Mouse (Mus musculus): Measurements from ENCODE around the gene Mbl1.

Gene Mbl1

DNA sequence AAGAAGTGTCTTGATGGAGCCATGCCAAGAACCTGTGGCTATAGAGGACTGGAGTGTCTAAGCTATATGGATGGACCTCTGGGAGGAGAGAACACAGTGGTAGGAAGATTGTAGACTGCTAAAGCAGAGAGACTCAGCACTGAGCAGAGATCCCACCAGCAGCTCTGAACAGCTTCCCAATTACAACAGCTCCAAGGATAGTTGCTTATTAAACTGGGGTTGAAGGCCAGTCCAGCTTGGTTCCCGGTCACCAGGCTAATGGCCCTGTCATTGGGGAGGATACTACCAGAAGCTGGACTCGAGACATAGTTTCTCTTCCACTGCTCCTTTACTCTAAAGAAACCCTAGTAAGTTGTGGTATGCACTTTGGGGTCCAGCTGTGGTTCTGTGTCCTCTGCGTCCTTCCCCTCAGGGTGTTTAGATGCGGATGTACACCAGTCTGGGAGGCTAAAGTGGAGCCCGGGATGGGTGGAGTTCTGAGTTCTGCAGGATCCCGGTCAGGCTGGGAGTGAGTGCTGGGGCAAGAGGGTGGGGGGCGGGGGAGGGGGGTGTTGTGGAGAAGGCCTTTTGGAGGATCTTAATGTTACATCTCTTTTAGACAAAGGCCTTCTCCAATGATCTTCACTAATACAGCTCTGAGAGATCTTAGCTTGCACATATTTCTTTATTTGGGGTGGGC, at the start of gene Mbl1:
Mbl1 (plus strand) TSS at position 239 of the 679 bp plus-strand sequence.
- no peak for DNase-seq (ENCODE audit: low read depth)

DNA sequence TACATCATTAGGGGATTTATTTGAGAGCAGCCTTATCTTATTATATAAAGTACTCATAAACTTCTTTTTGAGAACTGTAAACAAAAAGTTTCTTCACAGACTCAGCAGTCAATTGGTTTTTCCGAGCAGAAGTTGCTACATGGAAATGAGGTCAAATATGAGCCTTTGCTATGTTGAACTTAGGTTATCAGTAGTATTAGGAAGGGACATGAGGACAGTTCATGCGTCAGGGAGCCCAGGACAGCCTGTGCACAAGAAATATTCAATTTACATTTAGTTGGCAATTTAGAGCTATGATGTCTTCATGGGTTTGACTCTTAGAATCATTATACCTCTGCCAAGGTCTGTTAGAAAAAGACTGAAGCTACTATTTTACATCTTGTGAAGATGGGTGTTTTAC, 49.0 kb upstream of the Mbl1 start:
- no peak for DNase-seq (ENCODE audit: low read depth)

DNA sequence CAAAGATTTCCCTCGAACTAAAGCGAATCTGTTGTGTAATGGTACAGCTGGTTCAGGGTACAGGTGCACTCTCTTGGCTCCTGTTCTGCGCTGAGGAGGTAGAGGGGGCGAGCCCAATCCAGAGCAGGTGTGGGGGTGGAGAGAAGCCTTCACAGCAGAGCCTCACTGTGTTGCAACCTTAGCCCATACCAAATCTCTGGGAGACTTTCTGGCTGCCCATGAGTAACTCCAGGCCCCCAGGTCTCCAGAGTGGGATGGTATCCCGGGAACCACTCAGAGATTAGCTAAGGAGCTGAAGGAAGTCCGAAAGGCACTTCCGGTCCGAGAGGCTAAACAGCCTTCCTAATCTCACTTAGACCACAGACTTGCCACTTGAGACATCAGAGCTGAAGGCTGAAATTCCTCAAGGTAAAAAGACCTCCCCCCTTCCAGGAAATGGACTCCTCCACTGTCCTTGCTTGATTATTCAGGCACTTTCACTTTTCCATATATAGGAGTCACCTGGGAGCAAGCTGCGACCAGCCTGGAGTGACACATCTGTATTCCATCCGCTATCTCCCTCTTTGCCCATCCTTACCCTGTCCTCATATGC, 46.3 kb upstream of the Mbl1 start, which contains the start of gene Mat1a:
Mat1a (plus strand) TSS at position 183 of the 592 bp plus-strand sequence.
- DNase-seq (ENCODE audit: low read depth): no peak

DNA sequence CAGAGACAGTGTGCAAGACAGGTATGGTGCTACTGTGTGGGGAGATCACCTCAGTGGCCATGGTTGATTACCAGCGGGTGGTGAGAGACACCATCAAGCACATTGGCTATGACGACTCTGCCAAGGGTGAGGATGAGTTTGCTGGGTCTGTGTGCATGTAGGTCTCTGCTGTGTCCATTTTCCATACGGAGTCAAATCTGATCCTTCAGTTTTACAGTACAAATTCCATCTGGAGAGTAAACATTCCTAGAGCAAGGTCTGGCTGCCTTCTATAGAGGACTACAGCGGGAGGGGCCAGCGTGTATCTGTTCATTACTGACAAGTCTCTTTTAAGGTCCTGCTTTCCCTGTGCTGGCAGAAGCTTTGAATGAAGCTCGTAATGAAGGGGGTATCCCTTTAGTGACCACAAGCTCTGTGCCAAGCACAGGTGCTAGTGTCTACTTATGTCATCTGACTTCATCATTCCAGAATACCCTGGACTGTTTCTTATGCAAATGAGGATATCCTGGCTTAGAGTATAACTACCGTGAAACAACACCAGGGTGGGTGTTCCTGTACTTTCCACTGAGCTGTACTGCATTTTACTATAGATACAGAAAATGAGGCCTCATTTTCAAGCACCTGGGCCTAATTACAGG, 40.1 kb upstream of the Mbl1 start:
- DNase-seq (ENCODE audit: low read depth): no peak

DNA sequence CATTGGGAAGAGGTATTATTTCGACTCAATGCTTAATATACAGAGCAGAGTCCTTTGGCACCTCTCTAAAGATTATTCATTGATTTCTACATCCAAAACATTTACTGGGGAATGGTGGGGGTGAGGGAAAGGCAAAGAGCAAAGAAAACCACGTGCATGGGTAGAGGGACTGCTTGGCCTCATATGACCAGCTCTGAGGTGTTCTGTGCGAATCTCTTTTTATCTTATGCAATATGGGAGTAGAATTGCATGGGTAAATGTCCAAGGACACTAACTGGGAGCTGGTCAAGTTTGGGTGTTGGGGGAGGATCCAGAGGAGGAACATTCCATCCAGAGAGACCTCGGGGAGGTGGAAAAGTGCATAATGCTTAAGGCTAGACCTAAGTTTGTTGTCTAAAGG, 38.3 kb upstream of the Mbl1 start:
- DNase-seq (ENCODE audit: low read depth): no peak

DNA sequence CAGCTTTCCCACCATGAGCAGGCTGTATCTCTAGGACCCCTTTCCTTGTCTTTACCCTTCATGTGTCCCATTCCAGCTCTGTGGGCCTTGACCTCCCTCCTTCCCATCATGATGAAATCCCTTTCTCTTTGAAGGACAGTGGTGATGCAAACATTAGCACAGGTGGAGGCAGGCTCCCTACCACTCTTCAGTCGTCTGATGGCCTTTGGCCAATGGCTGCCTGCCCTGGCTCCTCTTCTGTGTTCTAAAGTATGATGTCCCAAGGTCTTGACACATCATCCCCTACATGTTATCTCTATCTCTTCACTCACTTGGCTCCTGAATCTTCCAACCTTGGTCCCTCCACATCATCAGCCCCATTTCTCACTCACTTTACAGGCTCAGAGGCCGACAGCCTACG, 35.0 kb upstream of the Mbl1 start:
- no peak for DNase-seq (ENCODE audit: low read depth)

DNA sequence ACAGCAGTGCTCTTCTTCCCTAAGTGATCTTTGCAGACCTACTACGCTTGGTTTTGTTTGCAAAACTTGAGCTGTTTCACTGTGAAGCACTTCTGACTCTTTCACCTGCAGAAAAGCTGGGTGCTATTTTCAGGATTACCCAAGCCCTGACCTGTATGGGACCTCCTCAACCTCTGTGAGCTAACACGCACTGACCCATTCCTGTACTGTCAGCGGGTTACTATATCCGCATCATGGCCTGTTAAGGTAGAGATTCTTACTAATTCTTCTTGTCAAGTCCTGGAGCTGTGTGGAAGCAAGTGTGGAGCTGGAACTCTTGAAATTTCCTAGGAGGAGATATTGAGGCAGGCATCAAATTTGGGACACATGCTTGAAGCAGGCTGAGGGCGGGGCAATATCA, 26.6 kb upstream of the Mbl1 start:
- no peak for DNase-seq (ENCODE audit: low read depth)

DNA sequence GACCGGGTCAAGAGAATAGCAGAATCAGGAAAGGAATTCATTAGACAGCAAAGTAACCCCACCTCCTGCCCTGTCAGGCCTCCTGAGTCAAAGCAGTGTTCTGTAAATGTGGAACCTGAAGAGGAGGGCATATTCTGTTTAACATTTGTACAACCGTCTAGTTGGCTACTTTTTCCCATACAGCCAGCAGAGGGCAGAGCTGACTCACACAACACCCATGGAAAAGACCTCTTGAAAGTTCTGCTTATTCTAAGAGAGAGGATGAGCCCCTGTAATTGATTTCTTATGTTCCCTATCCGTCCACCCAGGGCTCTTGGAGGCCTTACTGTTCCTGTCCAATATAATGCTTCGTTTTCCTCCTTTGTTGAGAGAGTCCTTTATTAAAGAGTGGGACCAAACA, 23.3 kb upstream of the Mbl1 start:
- no peak for DNase-seq (ENCODE audit: low read depth)

DNA sequence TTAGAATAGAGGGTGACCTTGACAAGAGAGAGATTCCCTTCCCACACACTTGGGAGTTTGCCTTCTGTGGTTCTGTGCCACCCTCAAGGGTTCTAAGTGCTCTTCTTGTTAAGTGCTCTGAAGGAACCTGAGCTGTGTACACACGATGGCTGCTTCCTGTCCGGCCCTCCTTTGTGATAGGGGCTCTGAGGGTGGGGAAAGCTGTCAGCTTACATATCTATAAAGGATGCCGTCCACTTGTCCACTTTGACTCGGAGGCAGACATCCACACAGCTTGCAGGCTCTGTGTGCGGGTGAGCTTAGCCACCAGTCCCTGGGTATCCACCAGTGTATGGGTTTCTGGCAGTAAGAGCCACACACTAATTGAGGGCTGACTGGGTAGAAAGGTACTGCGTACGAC, 19.7 kb upstream of the Mbl1 start, which contains the start of gene Sftpa1:
Sftpa1 (plus strand) TSS at position 243 of the 400 bp plus-strand sequence.
- DNase-seq (ENCODE audit: low read depth): no peak

DNA sequence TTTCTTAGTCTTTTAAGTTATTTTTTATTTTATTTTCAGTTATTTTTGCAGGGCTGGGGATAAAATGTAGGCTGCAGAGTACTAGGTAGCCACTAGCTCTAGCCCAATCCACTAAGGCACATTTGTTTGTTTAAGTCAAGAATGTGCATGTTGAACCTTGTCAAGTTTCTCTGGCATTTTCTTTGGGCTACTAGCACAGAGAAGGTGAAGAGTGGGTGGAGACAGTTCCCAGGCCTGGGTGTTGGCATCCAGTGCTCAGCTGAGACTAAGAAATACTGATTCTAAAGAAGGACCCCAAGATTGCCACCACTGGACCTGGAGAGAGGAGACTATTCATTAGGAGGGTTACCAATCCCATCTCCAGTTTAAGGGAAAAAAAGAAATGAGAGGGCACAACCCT, 14.3 kb upstream of the Mbl1 start:
- DNase-seq (ENCODE audit: low read depth): no peak

DNA sequence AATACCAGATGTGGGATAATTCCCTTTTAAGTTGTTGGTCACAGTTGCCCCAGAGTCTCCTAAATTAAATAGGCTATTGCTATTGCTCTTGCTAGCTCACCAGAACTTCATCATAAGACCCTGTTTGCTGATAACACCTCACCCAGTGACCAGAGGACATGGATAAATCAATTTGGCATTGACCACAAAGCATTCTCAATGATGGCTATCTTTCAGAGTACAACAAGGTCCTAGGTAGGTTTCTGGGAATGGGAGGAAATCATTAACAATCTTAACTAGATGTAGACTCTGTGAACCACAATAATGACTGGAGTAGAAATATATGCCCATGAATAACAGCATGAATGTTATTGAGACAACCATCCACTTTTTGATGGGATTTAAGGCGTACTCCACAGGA, 10.6 kb upstream of the Mbl1 start:
- no peak for DNase-seq (ENCODE audit: low read depth)

DNA sequence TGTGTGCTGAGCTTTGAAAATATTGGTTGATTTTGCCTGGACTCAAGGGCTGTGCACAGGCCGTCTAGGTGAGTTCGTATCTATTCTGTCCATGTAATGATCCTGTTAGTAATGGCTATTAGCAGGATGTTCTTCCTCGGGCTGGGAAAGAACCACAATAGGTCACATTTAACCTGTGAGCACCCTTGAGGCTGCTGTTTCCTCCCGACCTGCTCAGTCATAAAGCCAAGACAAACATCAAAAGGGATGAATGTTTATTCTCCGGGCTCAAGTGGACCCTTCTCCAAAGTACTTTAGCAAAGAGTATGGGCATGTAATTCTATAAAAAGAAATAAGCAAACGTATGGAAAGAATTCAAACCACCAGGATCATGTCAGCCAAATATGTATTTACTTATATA, 5.2 kb upstream of the Mbl1 start:
- no peak for DNase-seq (ENCODE audit: low read depth)

DNA sequence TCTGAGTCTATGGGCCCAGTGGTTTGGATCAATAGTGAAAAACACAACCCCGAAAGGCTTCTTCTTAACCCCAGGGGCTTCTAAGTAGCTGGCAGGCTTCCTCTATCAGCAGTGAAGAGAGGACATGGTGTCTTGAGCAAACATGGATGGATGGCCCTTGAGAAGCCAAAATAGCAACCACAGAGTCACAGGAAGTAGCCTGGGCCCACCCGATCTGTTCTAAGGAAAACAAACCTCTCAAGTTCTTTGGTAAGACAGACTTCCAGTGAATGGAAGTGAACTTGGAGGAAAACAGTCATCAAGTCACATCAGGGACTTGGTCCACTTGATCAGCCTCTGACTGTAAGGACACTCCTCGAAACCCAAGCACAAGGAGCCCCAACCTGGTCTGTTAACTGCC, 4.3 kb upstream of the Mbl1 start:
- DNase-seq (ENCODE audit: low read depth): no peak

DNA sequence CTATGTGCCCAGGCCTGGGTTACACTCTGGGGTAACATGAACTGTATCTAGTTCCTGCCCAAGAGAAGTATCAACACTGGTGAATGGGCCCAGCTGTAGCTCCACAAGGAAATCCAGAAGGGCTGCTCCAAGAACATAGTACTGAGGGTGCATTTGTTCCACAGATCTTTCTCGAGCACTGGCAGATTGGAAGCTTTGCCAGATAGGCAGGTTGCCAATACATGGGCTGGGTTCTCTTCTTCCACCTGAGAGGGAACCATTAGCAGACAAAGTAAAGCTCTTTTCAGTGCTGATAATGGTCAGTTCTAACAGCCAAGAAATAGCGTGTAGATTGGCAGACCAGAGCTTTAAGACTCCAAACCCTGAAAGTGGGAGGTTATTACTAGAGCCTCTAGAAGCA, 3.9 kb upstream of the Mbl1 start:
- no peak for DNase-seq (ENCODE audit: low read depth)

DNA sequence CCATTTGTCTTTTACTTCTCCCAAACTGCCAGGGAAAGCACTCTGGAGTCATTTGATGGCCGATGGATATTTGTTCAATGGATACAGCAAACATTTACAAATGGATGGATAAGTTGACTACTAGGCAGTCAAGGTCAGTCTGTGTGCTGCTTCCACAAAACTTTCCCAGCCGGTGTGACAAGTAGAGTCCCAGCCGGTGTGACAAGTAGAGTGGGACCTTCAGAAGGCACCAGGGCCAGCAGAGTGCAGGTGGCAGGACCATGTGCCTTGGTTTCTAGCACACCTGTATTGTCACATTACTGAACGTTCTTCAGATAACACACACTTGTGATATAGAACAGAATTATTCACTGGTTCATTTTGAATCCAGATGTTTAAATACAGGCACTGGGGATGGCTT, 8.8 kb downstream of the Mbl1 start:
- DNase-seq (ENCODE audit: low read depth): no peak

DNA sequence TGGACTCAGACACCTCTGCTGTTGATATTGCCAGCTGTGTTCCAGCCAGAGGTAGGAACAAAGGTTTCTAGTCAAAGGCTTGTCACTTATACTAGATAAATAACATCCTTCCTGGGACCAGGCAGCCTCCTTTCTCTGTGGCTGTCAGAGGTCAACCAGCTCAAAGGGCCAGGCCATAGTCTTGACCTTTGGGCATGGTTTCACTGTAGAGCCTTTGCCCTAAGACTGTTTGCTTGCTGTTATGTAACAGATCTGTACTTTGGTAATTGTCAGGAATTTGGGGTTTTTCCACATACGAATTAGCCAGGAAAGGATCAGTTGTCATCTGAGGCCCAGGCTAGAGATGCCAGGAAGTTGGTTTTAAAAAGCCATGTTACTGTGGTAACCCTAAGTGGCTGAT, 9.5 kb downstream of the Mbl1 start:
- no peak for DNase-seq (ENCODE audit: low read depth)

DNA sequence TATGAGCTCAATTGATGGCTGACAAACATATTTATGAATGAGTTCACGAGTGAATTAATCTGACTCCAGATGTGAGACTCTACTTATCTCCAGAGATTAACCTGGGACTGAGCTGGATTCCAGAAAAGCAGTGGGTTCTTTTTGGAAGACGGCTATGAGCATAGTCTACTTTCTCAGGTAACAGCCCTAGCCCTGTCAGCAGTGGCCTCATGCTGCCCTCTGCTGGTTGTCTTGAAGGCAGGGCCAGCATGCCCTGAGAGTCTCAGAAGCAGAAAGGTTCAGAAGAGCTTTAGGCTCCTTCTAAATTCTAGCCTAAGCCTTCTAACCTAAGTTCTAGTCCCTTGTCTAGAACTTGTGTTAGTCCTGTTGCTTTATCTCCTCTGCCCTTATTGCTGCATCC, 11.4 kb downstream of the Mbl1 start:
- DNase-seq (ENCODE audit: low read depth): no peak

DNA sequence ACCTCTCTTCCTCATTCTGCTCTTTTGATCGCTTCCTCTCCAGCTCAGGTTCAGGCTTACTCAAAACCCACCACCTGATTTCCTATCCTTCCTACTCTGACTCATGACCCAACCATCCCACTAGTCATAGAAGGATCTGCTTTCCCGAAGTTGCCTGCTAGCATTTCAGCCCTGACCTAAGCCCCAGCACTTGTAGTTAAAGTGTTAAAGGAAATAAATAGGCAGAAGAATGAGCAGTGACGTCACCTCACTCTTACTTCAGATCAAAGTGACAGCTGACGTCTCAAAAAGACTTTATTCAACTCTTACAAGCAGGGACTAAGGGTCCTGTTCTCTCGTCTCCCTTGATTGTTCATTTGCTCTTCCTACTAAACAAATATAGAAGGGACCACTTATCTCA, 16.0 kb downstream of the Mbl1 start:
- DNase-seq (ENCODE audit: low read depth): no peak

DNA sequence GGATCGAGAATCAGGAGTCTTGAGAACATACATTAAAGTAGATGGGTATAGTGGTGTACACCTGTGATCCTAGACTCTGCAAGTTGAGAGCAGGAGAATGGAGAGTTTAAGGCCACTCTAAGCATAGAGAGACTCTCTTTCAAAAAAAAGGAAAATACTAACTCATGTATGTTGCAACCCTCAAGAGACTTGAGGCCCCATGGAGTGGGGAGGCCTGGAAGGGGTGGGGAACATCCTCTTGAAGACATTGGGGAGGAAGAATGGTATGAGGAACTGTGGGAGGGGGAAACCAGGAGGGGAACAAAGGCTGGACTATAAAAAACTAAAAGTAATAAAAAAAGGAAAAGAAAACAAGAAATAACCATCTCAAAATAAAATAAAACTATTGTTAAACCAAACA, 17.3 kb downstream of the Mbl1 start:
- DNase-seq (ENCODE audit: low read depth): no peak

DNA sequence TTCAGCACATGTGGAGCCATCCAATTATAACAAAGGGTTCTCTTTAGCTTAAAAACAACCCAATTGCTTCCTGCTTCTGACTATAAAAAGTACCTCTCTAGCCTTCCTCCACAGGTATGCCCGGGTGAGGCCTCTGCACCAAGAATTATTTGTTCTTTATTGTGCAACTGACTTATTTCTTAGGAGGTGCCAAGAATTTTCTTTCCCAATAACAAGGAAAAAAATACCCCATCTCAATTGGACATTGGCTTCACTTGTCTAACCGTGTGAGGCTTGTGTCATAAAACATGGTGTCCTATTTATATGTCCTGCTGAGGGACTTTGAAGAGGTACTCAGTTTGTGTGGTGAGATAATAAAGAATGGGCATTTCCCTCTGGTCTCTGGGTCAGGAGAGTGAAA, 19.3 kb downstream of the Mbl1 start:
- no peak for DNase-seq (ENCODE audit: low read depth)

DNA sequence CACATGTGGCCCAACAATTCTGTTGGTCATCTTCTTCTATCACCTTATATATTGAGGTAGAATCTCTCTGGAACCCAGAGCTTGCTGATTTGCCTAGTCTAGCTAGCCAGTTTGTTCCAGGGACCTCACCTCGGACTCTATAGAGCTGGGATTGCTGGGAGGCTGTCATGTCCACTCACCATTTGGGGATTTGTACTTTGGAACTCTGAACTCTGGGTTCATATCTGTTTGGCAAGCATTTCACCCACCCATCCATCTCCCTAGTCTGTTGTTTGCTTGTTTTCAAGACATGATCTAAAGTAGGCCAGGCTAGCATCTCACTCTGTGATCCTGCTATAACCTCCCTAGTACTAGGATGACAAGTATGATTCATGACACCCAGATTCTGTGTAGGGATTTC, 23.5 kb downstream of the Mbl1 start:
- DNase-seq (ENCODE audit: low read depth): no peak

DNA sequence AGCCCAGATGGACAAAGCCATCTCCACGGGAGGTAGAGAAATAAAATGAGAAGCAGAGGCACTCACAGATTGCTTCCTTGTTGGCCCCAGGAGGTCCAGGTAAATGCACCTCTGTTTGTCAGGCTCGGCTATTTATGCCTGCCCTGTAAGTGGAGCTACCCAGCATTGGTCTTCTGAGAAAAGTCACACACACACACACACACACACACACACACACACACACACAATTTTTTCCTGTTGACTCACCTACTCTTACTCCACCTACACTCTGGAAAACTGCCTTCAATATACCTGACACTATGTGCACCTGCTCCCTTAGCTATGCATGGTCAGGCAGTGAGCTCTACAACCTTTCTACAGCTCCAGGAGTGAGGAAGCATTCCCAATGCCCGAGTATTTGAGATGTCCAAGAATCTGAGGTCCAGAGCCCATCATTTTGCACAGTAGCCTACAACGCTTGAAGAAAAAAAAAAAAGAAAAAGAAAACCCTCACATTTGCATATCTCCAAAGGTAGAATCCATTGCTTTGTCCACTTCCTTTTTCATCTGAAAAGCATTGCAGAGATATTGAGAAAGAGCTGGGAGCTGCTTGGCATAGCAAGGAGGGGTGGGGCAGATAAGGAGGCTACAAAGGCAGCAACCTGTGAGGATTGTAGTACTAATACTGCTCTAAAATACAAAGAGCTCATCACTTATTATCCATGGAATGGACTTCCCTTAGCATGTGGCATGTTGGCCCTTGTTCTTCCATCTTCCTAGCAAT, 34.0 kb downstream of the Mbl1 start, which contains the start of gene Sftpd:
Sftpd (minus strand) TSS at position 91 of the 763 bp plus-strand sequence.
- no peak for DNase-seq (ENCODE audit: low read depth)

DNA sequence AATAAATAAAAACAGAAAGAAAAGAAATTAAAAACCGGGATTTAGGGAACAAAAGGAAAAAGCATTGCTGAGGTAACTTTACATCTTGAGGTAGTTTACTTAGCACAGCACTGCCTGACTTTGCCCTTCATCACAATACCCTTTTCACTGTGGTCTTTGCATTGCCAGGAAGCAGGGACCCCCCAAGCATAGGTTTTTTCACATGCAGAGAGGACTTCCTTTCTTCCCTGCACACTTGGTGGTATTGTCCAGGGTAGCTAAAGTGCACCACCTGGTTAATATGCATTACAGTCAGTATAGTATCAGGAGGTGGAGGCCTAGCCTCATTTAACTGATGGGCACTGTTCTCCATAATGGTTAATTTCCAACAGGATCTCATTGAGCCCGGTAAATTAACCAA, 38.2 kb downstream of the Mbl1 start:
- DNase-seq (ENCODE audit: low read depth): no peak

Measured in naive thymus-derived CD4-positive, alpha-beta T cell, adult 2 months (primary cell).